Mouse (Mus musculus): Measurements from ENCODE around the gene Rpl3. TPM values are rescaled to one million over a fixed set of nuclear protein-coding genes. Genes with fewer than 3 reads are reported as not detected.

The Rpl3 gene
- total RNA-seq, 4 experiments from 2014 or later, result 506 to 560 (median 527) TPM

- no peak for DNase-seq (ENCODE audit: low spot score in 2 of 2)
These were observed 54.2 kb downstream of the Rpl3 start for GRCm38 (mm10) chr15:80037255-80038109.

- no peak for DNase-seq (ENCODE audit: low spot score in 2 of 2)
These were observed 56.3 kb downstream of the Rpl3 start for GRCm38 (mm10) chr15:80035341-80035885.

GRCm38 (mm10) chr15:80034913-80035312 lies 56.8 kb downstream of the Rpl3 start:
- DNase-seq (ENCODE audit: low spot score in 2 of 2), result no peak

GRCm38 (mm10) chr15:80034366-80034765 lies 57.3 kb downstream of the Rpl3 start:
- DNase-seq (ENCODE audit: low spot score in 2 of 2), result no peak

- DNase-seq (ENCODE audit: low spot score in 2 of 2), result no peak
These were observed 60.5 kb downstream of the Rpl3 start for GRCm38 (mm10) chr15:80031133-80031532.

GRCm38 (mm10) chr15:80030399-80030798 lies 61.3 kb downstream of the Rpl3 start:
- DNase-seq (ENCODE audit: low spot score in 2 of 2), result no peak

- no peak for DNase-seq (ENCODE audit: low spot score in 2 of 2)
These were observed 62.8 kb downstream of the Rpl3 start for GRCm38 (mm10) chr15:80028862-80029261.

Small RNAs within 50 kb of the gene (microRNA-seq; reads per million reads assigned to microRNA genes)
- 60.8 to 70.1 reads per million in 2 experiments for gene Snord43

Other genes with a start within 250 kb of the Rpl3 start
- 1 to 10 TPM; 4.3 to 8.1 (median 6.0) TPM for gene Apobec3, start 200.2 kb downstream of the Rpl3 start, total RNA-seq (2022)
- gene Cbx7, start 120.7 kb downstream of the Rpl3 start, total RNA-seq (2022), result 10 to 100 TPM; 51.4 to 59.9 (median 55.5) TPM
- 10 to 100 TPM; 26.4 to 31.9 (median 28.1) TPM for gene Pdgfb, start 76.9 kb downstream of the Rpl3 start, total RNA-seq (2022)
- 100 to 1,000 TPM; 430 to 460 (median 440) TPM for gene Syngr1, start 534 bp downstream of the Rpl3 start, total RNA-seq (2022)
- 10 to 100 TPM; 24.4 to 30.0 (median 26.9) TPM for gene Tab1, start 41.3 kb upstream of the Rpl3 start, total RNA-seq (2022)
- gene Mgat3, start 81.9 kb upstream of the Rpl3 start, total RNA-seq (2022), result 100 to 1,000 TPM; 118 to 134 (median 124) TPM
- 10 to 100 TPM; 30.2 to 33.7 (median 30.9) TPM for gene Mief1, start 142.2 kb upstream of the Rpl3 start, total RNA-seq (2022)
- 10 to 100 TPM in 2 of 4 experiments, 1 to 10 TPM in 2; 6.0 to 10.8 (median 9.5) TPM for gene AC140267.1, start 144.0 kb upstream of the Rpl3 start, total RNA-seq (2022)
- 100 to 1,000 TPM in 3 of 4 experiments, 10 to 100 TPM in 1; 98.1 to 118 (median 107) TPM for gene Atf4, start 163.3 kb upstream of the Rpl3 start, total RNA-seq (2022)
- gene Rps19bp1, start 172.4 kb upstream of the Rpl3 start, total RNA-seq (2022), result 10 to 100 TPM; 32.5 to 39.3 (median 38.4) TPM
- gene Cacna1i, start 195.4 kb upstream of the Rpl3 start, total RNA-seq (2022), result 10 to 100 TPM; 64.3 to 80.9 (median 66.4) TPM